Mouse (Mus musculus): ENCODE data around the gene Nanos3.

The Nanos3 gene

GRCm38 (mm10) chr8:84183261-84184084 is 1.5 kb downstream of the Nanos3 start:
- DNase-seq (ENCODE audit: low spot score in 2 of 2): no peak

- no peak for DNase-seq (ENCODE audit: low spot score in 2 of 2)
These were observed 2.2 kb downstream of the Nanos3 start for GRCm38 (mm10) chr8:84182833-84183232.

GRCm38 (mm10) chr8:84180530-84181190 is 4.4 kb downstream of the Nanos3 start:
- DNase-seq (ENCODE audit: low spot score in 2 of 2): no peak

GRCm38 (mm10) chr8:84179946-84180345 is 5.1 kb downstream of the Nanos3 start:
- no peak for DNase-seq (ENCODE audit: low spot score in 2 of 2)

GRCm38 (mm10) chr8:84178592-84178991 is 6.4 kb downstream of the Nanos3 start:
- DNase-seq (ENCODE audit: low spot score in 2 of 2): no peak

GRCm38 (mm10) chr8:84177405-84177804 is 7.6 kb downstream of the Nanos3 start:
- no peak for DNase-seq (ENCODE audit: low spot score in 2 of 2)

- no peak for DNase-seq (ENCODE audit: low spot score in 2 of 2)
These were observed 8.5 kb downstream of the Nanos3 start for GRCm38 (mm10) chr8:84176560-84176959.

GRCm38 (mm10) chr8:84173861-84174260 is 11.2 kb downstream of the Nanos3 start:
- no peak for DNase-seq (ENCODE audit: low spot score in 2 of 2)

GRCm38 (mm10) chr8:84170096-84170495 is 14.9 kb downstream of the Nanos3 start:
- DNase-seq (ENCODE audit: low spot score in 2 of 2): no peak

- DNase-seq (ENCODE audit: low spot score in 2 of 2): no peak
These were observed 17.3 kb downstream of the Nanos3 start for GRCm38 (mm10) chr8:84167696-84168095.

- DNase-seq (ENCODE audit: low spot score in 2 of 2): no peak
These were observed 27.4 kb downstream of the Nanos3 start for GRCm38 (mm10) chr8:84157620-84158019.

- no peak for DNase-seq (ENCODE audit: low spot score in 2 of 2)
These were observed 35.8 kb downstream of the Nanos3 start for GRCm38 (mm10) chr8:84149181-84149580.

GRCm38 (mm10) chr8:84148531-84148850 is 36.5 kb downstream of the Nanos3 start:
- DNase-seq (ENCODE audit: low spot score in 2 of 2): no peak

- peak; percentile 81 to 84 for DNase-seq (ENCODE audit: low spot score in 2 of 2)
These were observed 37.1 kb downstream of the Nanos3 start, which contains the start of the genes Cc2d1a and 4930432K21Rik for GRCm38 (mm10) chr8:84147769-84148530. Gene Cc2d1a (minus strand): TSS chr8:84147936. Gene 4930432K21Rik (plus strand): TSS chr8:84148025.

- no peak for DNase-seq (ENCODE audit: low spot score in 2 of 2)
These were observed 37.7 kb downstream of the Nanos3 start for GRCm38 (mm10) chr8:84147324-84147766.

- no peak for DNase-seq (ENCODE audit: low spot score in 2 of 2)
These were observed 40.3 kb downstream of the Nanos3 start for GRCm38 (mm10) chr8:84144636-84145245.

- no peak for DNase-seq (ENCODE audit: low spot score in 2 of 2)
These were observed 44.2 kb downstream of the Nanos3 start for GRCm38 (mm10) chr8:84140838-84141237.

GRCm38 (mm10) chr8:84137848-84138247 is 47.2 kb downstream of the Nanos3 start:
- DNase-seq (ENCODE audit: low spot score in 2 of 2): no peak

GRCm38 (mm10) chr8:84132225-84132624 is 52.8 kb downstream of the Nanos3 start:
- DNase-seq (ENCODE audit: low spot score in 2 of 2): no peak

- no peak for DNase-seq (ENCODE audit: low spot score in 2 of 2)
These were observed 54.2 kb downstream of the Nanos3 start for GRCm38 (mm10) chr8:84130806-84131205.

- DNase-seq (ENCODE audit: low spot score in 2 of 2): no peak
These were observed 56.7 kb downstream of the Nanos3 start for GRCm38 (mm10) chr8:84128277-84128676.

Measured in spleen, postnatal 14 days (tissue).